Mouse (Mus musculus) intestine, embryonic 15.5 days (tissue): ENCODE data around the gene Pdk2. TPM values are rescaled to one million over a fixed set of nuclear protein-coding genes. Genes with fewer than 3 reads are reported as not detected.
"Not testable (repeated sequence)": the region's sequence is repeated elsewhere in the genome, so short reads cannot be mapped to it uniquely, and the experiment has no call there.

Source experiments
- ATAC-seq: fragments of 200-750 bp; cut with Nextera tagmentation; 2 replicates; pipeline ENCODE4 v1.8.0; 2017; ENCODE audit warnings: moderate TSS enrichment, moderate library complexity
- H3K27ac ChIP-seq: fragments of 300-500 bp; sonication (generic); 2 replicates; pipeline ENCODE4 v1.5.1; 2015; ENCODE audit warnings: mild to moderate bottlenecking, inconsistent platforms
- H3K27me3 ChIP-seq: fragments of 300-500 bp; sonication (generic); replicated peaks from 2 replicates; pipeline ENCODE4 v1.6.1; 2015; ENCODE audit warnings: inconsistent platforms
- H3K36me3 ChIP-seq: fragments of 300-500 bp; sonication (generic); 2 replicates; pipeline ENCODE4 v1.6.1; 2015; ENCODE audit warnings: inconsistent platforms
- H3K4me1 ChIP-seq: fragments of 300-500 bp; sonication (generic); replicated peaks from 2 replicates; pipeline ENCODE4 v1.6.1; 2015; ENCODE audit warnings: inconsistent platforms
- H3K4me2 ChIP-seq: fragments of 300-500 bp; sonication (generic); replicated peaks from 2 replicates; pipeline ENCODE4 v1.6.1; 2015; ENCODE audit warnings: mild to moderate bottlenecking, inconsistent platforms
- H3K4me3 ChIP-seq: fragments of 300-500 bp; sonication (generic); replicated peaks from 2 replicates; pipeline ENCODE4 v1.5.1; 2015; ENCODE audit warnings: inconsistent platforms
- H3K9ac ChIP-seq: fragments of 300-500 bp; sonication (generic); 2 replicates; pipeline ENCODE4 v1.6.1; 2015; ENCODE audit warnings: inconsistent platforms
- H3K9me3 ChIP-seq: fragments of 300-500 bp; sonication (generic); 2 replicates; pipeline ENCODE4 v1.6.1; 2016; ENCODE audit warnings: inconsistent platforms
- WGBS: fragments of 180-500 bp; shearing (Covaris S2); methylation state at CpG from one replicate; pipeline ENCODE4 v1.1.7; 2015; 5-methylcytosine and 5-hydroxymethylcytosine counted together
- polyA plus RNA-seq: library from polyadenylated mRNA; unstranded; fragments of >200 nt; fragmentation: Nextera tagmentation; extraction: Ambion mirVana; gene quantifications from 2 replicates; pipeline ENCODE4 v1.2.1, GENCODE M21; 2015

Pdk2 gene
- polyA plus RNA-seq, 1 experiment from 2014 or later = 30.8 TPM

- no peaks in the 10 kb centered on the region for H3K9me3 ChIP-seq
- H3K4me2 ChIP-seq = no peak overlapping the region
- no peak for ATAC-seq
- H3K27me3 ChIP-seq = no peaks in the 10 kb centered on the region
- 0 out of 2 replicates have a peak, but pooled peaks cover 3% of the 10 kb centered on the region for H3K4me1 ChIP-seq
- no peak overlapping the region for H3K4me3 ChIP-seq
- peaks cover 7% of the 10 kb centered on the region for H3K36me3 ChIP-seq
- 75% methylated on average over 10 of the region's 10 CpGs for WGBS
- H3K27ac ChIP-seq = no peak overlapping the region
- no peak overlapping the region for H3K9ac ChIP-seq
Observed at GRCm38 (mm10) chr11:95022237-95022992, 18.7 kb downstream of the Pdk2 start.

DNA sequence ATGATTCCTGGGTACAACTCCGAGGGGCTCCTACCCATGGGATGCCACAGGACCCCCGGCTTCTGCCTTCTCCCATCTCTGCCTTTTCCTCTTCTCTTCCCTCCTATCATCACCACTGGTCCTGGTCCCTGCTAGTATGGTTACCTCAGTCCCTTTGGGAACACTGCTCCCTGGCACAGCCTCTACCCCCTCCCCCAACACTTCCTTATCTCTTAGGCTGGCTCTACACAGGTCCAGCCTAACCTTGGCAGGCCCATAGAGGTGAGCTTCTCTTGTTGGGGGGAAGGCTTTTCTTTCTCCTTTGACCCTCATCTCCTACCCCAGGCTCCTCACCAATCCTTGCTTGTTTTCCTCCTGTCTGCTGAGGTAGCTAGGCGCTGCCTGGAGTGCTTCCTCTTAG, 25.7 kb downstream of the Pdk2 start:
- no peak overlapping the region for H3K27ac ChIP-seq
- H3K36me3 ChIP-seq = no peaks in the 10 kb centered on the region
- H3K4me3 ChIP-seq = no peak overlapping the region
- H3K9ac ChIP-seq = no peak overlapping the region
- H3K4me2 ChIP-seq = no peak overlapping the region
- H3K4me1 ChIP-seq = peaks cover 5% of the 10 kb centered on the region; the same call in 1 of the 2 replicates
- no peaks in the 10 kb centered on the region for H3K27me3 ChIP-seq
- no peaks in the 10 kb centered on the region for H3K9me3 ChIP-seq
- no peak for ATAC-seq
- WGBS = 74% methylated on average over 3 of the region's 3 CpGs

DNA sequence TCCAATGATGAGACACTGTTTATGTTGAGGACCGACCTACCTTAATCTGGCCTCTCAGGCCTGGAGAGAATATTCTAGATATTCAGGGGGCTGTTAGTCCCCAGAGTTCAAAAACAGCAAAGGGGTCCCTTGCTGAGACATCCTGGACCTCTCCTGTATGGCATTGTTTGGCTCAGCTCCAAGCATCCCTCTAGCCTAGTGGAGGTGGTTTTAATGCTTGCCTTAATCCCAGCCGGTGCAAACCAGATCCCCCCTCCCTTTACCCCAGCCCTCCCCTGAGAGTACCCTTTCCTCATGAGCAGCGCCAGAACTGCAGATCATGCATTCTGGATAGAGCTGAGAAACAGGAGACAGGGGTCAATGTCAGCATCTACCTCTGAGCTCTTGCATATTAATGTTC, 28.7 kb downstream of the Pdk2 start:
- Histone ChIP-seq H3K27ac (no peak overlapping the region), H3K4me1 (peaks cover 19% of the 10 kb centered on the region), H3K27me3 (no peaks in the 10 kb centered on the region), H3K4me3 (no peak overlapping the region), H3K9ac (no peak overlapping the region), H3K36me3 (no peaks in the 10 kb centered on the region), H3K9me3 (no peaks in the 10 kb centered on the region), H3K4me2 (no peak overlapping the region)
- WGBS = 46% methylated on average over 3 of the region's 3 CpGs
- no peak for ATAC-seq

- H3K27ac ChIP-seq = 0 out of 2 replicates have a peak overlapping the region, but pooled peaks have one; percentile 6
- H3K9me3 ChIP-seq = no peaks in the 10 kb centered on the region
- 48% methylated on average over 3 of the region's 3 CpGs for WGBS
- H3K4me3 ChIP-seq = no peak overlapping the region
- peak; percentile 57; the same call in 1 of the 2 replicates for ATAC-seq
- H3K9ac ChIP-seq = 0 out of 2 replicates have a peak overlapping the region, but pooled peaks have one; percentile 8
- no peaks in the 10 kb centered on the region for H3K27me3 ChIP-seq
- no peaks in the 10 kb centered on the region for H3K36me3 ChIP-seq
- H3K4me1 ChIP-seq = peaks cover 24% of the 10 kb centered on the region
- peak overlapping the region; percentile 76 for H3K4me2 ChIP-seq
Observed at GRCm38 (mm10) chr11:95012075-95012474, 29.1 kb downstream of the Pdk2 start.

GRCm38 (mm10) chr11:95011416-95011815, 29.7 kb downstream of the Pdk2 start:
- H3K4me1 ChIP-seq = peaks cover 28% of the 10 kb centered on the region
- 38% methylated on average over 1 of the region's 1 CpGs for WGBS
- ATAC-seq = no peak

DNA sequence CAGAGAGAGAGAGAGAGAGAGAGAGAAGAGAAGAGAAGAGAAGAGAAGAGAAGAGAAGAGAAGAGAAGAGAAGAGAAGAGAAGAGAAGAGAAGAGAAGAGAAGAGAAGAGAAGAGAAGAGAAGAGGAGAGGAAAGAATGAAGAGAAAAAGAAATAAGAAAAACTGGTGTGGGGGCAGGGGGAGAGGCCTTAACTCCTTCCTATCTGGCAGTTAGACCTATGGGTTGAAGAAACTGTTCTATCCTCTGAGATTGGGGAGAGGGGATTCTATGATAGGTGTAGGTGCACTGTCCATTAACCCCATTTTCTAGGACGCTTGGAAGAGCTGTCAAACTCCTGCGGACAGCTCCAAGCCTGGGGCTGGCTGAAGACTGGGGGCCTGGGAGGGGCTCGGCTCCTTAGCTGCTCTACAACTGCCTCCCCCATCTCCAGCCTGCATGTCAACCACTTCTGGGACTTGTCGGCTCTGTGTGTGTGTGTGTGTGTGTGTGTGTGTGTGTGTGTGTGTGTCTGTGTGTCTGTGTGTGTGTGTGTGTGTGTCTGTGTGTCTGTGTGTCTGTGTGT, 30.2 kb downstream of the Pdk2 start:
- H3K4me1 ChIP-seq = peaks cover 33% of the 10 kb centered on the region
- not testable (repeated sequence) for H3K27me3 ChIP-seq, H3K27ac ChIP-seq, ATAC-seq, H3K9me3 ChIP-seq, H3K36me3 ChIP-seq
- H3K4me2 ChIP-seq = peak overlapping the region; percentile 76
- WGBS = 10% methylated on average over 4 of the region's 4 CpGs
- 0 out of 2 replicates have a peak overlapping the region, but pooled peaks have one; percentile 20 for H3K9ac ChIP-seq
- peak overlapping the region; percentile 63 for H3K4me3 ChIP-seq

More at GRCm38 (mm10) chr11:95011416-95011815, 29.7 kb downstream of the Pdk2 start:
- peak overlapping the region; percentile 63 for H3K4me3 ChIP-seq
- no peaks in the 10 kb centered on the region for H3K9me3 ChIP-seq
- H3K4me2 ChIP-seq = peak overlapping the region; percentile 76
- H3K9ac ChIP-seq = peak overlapping the region; percentile 20
- no peaks in the 10 kb centered on the region for H3K27me3 ChIP-seq
- H3K27ac ChIP-seq = no peak overlapping the region
- no peaks in the 10 kb centered on the region for H3K36me3 ChIP-seq

DNA sequence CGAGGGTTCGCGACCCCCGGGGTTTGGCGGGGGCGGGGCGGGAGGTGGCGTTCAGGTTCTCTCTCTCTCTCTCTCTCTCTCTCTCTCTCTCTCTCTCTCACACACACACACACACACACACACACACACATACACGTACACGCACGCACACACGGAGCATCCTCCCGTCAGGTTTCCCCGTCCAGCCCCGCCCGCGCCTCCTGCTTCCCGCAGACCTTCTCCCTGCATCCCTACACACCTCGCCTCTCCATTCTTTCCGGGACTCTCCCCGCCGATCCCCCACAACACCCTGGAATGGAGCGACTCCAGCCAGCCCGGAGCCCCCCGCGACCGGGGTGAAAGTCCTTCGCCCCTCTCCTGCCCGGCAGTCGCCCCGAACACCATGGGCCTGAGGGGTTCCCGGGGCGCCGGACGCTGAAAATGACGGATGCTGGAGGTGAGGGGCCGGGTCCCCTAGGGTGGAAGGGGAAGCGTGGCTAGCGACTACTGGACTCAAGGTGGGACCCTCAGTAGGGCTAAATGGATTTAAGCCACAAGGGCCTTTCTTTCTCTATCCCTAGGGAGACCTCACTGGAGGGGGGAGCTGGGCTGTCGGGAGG, 30.9 kb downstream of the Pdk2 start:
- H3K9me3 ChIP-seq = no peaks in the 10 kb centered on the region
- no peaks in the 10 kb centered on the region for H3K27me3 ChIP-seq
- WGBS = 2% methylated on average over 38 of the region's 40 CpGs
- H3K36me3 ChIP-seq = no peaks in the 10 kb centered on the region
- peak overlapping the region; percentile 63 for H3K4me3 ChIP-seq
- H3K27ac ChIP-seq = peak overlapping the region; percentile 88
- ATAC-seq = no peak
- H3K4me2 ChIP-seq = peak overlapping the region; percentile 76
- peaks cover 33% of the 10 kb centered on the region for H3K4me1 ChIP-seq
- peak overlapping the region; percentile 77 for H3K9ac ChIP-seq

- WGBS = under 1% methylated on average over 30 of the region's 32 CpGs
- peak; percentile 70 for ATAC-seq
- Histone ChIP-seq H3K9me3 (no peaks in the 10 kb centered on the region), H3K4me3 (peak within 1 kb of the TSS; percentile 63), H3K4me2 (peak within 1 kb of the TSS; percentile 76), H3K27me3 (no peaks in the 10 kb centered on the region), H3K36me3 (peaks cover 5% of the 10 kb centered on the region; the same call in 1 of the 2 replicates), H3K4me1 (peaks cover 33% of the 10 kb centered on the region), H3K9ac (peak within 1 kb of the TSS; percentile 77), H3K27ac (peak within 1 kb of the TSS; percentile 88)
Observed at GRCm38 (mm10) chr11:95009629-95010014, 31.5 kb downstream of the Pdk2 start, which contains the start of gene Samd14. TSS of gene Samd14 (plus strand) at chr11:95009879.

GRCm38 (mm10) chr11:95008661-95009628, 32.2 kb downstream of the Pdk2 start:
- peak overlapping the region; percentile 76 for H3K4me2 ChIP-seq
- peak overlapping the region; percentile 63 for H3K4me3 ChIP-seq
- no peak; the same call in none of the 2 replicates for ATAC-seq
- H3K4me1 ChIP-seq = peaks cover 33% of the 10 kb centered on the region
- no peaks in the 10 kb centered on the region for H3K9me3 ChIP-seq
- no peaks in the 10 kb centered on the region for H3K27me3 ChIP-seq
- H3K27ac ChIP-seq = peak overlapping the region; percentile 88
- WGBS = 31% methylated on average over 15 of the region's 15 CpGs
- H3K36me3 ChIP-seq = peaks cover 5% of the 10 kb centered on the region; the same call in 1 of the 2 replicates
- peak overlapping the region; percentile 77 for H3K9ac ChIP-seq

DNA sequence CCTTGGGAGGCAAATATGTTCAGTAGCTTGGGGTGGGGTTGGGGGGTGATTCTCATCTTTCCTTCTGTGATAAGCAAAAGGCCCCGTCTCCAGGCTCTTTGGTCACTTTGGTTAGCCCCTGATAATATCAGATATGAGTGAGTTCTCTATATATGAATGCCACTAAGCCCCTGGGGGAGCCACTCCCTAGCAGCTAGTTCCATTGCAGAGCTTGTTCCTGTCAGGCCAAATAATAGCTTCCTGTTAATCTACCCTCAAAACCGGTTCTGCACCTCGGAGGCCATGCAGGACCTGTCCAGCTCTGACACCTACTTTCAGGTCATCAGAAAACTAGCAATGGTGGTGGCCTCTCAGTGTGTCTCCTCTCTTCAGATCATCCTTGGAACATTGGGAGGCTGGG, 33.7 kb downstream of the Pdk2 start:
- peak overlapping the region; percentile 73; the same call in 1 of the 2 replicates for H3K4me2 ChIP-seq
- no peaks in the 10 kb centered on the region for H3K9me3 ChIP-seq
- peaks cover 10% of the 10 kb centered on the region for H3K36me3 ChIP-seq
- no peak for ATAC-seq
- H3K27me3 ChIP-seq = no peaks in the 10 kb centered on the region
- no peak overlapping the region for H3K9ac ChIP-seq
- H3K4me1 ChIP-seq = peaks cover 33% of the 10 kb centered on the region
- 57% methylated on average over 3 of the region's 3 CpGs for WGBS
- H3K4me3 ChIP-seq = no peak overlapping the region
- H3K27ac ChIP-seq = peak overlapping the region; percentile 71; the same call in 1 of the 2 replicates

- H3K9ac ChIP-seq = peak overlapping the region; percentile 42
- H3K4me3 ChIP-seq = peak overlapping the region; percentile 40
- no peaks in the 10 kb centered on the region for H3K27me3 ChIP-seq
- WGBS = 2% methylated on average over 27 of the region's 27 CpGs
- H3K27ac ChIP-seq = peak overlapping the region; percentile 71
- peak; percentile 71 for ATAC-seq
- peaks cover 33% of the 10 kb centered on the region for H3K4me1 ChIP-seq
- H3K36me3 ChIP-seq = peaks cover 17% of the 10 kb centered on the region
- H3K9me3 ChIP-seq = no peaks in the 10 kb centered on the region
- peak overlapping the region; percentile 73 for H3K4me2 ChIP-seq
Observed at GRCm38 (mm10) chr11:95006525-95007219, 34.5 kb downstream of the Pdk2 start.
